Mouse (Mus musculus) mesoderm, embryonic 11.5 days (tissue): ENCODE measurements around the gene Fam83f.

Experiments used
- DNase-seq: peaks from one replicate; pipeline ENCODE4 v3.0.0-alpha.2; 2012; ENCODE audit warnings: low read depth, low spot score

Gene Fam83f

DNA sequence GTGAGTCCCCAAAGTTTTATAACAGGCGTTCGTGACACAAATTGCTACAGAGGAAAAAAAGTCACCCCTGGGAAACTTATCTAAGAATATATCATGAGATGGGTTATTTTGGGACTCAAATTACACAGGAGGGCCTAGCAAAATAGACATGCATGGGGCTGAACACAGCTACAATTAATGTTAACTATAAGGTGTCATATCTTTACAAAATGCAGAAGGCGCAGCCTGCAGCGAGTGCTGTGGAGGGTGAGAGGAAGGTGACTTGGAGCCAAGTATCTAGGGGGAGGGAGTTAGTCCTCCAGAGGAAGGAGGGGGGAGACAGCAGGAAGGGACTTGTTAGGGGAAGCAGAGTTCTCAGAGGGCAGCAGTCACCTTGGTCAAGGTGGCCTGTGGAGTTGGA is 7.2 kb upstream of the Fam83f start:
- no peak for DNase-seq

DNA sequence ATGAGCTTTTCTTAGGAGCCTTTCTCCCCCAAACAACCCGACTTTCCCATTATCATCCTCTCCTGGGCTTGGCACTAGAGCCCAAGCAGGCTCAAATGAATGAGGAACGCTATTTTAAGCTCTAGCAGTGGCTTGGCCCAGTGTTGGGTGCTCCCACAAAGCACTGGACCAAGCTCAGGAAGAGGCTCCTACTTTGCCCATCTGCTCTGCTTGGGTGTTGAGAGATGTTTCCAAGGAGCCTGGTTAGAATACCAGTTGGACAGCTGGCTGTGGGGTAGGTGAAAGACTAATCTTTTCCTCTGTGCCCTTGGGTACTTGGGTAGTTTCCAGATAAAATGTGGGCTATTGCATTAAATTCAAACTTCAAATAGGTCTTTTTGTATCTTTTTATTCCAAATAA is 1.2 kb downstream of the Fam83f start:
- DNase-seq: no peak

DNA sequence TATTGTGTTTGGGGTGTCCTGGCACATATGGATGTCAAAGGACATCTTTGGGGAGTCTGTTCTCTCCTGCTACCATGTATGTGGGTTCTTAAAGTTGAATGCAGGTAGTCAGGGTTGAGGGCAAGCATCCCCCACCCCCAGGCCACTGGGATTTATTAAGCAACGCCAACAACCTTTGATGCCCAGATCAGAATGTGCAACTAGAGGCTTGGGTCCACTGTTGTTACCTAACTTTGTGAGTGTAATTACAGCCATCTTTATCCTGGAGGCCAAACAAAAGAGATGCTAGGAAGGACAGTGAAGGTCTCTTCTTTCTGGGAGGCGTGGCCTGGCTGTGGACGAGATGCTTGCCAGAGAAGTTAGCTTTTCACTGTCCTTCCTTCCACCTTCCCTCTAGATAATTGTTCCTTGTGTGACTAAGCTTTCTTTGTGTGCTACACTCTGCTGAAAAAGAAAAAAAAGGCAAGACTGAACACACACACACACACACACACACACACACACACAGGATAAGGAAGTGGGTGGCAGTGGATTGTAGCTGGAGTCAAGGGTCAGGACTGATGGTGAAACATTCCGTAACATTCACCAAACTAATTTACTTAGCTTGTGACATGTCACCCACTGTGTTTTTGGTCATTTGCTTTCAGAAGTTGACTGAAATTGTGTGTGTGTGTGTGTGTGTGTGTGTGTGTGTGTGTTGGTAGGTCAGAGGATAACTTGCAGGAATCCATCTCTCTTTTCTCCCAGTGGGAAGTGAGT is 1.9 kb downstream of the Fam83f start:
- no peak for DNase-seq

DNA sequence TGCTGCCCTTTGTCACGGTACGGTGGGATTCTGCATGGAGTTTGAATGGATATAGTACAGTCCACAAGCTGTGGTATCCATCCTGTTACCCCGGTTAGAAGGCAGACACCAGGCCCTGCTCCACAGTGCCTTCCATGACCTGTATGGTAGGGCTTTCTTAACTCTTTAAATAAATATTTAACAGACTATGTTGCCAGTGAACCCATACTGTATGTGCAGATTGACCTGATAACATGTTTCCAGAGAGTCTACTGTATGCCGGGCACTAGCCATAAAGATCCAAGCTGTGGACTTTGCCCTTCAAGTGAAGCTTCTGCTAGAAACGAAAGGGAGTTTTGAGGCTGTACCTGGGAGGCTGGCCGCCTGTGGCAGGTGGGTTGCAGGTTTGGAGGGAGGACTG is 3.1 kb downstream of the Fam83f start:
- DNase-seq: no peak

DNA sequence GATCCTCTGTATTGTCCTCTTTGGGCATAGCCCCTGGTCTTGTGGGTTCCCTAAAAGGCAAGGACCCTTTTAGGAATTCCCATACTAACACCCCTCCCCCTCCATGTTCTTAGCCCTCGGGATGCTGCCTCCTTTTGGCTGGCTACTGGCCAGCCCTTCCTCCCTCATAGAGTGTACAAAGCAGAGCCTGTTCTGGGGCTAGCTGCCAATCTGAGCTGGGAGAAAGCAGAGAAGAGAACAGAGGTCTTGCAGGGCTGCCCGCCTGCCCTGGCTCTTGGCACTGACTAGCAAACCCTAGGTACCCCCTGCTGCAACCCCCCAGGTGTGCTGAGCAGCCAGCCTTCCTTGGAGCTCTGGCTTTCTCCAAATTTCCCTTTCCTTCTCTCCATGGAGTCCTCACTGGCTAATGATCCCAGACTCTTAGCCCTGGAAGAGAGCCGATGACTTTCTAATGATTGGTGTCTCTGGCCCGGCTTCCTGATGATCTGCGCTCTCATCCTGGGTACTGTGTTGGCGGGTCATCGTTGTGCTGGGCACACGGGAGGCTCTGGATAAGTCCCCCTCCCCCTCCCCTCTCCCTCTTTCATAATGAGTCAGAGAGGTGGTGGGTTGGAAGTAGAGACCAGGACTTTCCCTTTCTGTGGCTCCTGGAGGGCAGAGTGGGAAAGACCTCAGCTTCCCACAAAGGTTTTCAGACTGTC is 8.0 kb downstream of the Fam83f start:
- no peak for DNase-seq

DNA sequence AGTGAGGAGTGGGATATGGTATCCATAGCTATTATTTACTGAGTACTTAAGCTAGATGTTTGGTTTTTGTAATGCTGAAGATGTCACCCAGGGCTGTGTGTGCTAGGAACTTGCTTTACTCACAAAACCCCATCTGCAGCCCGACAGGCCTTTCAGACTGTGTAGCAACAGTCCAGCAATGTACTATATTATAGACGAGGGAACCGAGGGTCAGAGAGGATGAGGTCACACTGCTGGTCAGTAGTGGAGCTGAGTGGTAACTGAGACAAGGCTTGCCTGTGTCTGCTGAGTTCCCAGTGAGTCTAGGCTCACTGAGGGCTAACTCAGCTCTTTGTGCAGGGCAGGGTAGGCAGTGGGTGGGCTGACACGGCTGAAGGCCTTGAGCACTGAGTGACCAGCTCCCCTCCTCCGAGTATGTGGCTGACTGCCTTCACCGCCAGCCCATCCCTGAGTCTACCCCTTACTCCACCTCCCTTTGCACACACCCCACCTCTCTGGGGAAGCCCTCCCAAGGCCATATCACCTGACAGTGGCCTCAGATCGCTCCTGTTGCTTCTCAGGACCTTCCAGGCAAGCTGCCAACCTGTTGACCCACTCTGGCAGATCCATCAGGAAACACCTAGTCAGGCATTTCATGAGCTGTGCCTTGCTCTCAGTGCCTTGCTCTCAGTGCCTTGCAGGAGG is 8.8 kb downstream of the Fam83f start:
- no peak for DNase-seq

DNA sequence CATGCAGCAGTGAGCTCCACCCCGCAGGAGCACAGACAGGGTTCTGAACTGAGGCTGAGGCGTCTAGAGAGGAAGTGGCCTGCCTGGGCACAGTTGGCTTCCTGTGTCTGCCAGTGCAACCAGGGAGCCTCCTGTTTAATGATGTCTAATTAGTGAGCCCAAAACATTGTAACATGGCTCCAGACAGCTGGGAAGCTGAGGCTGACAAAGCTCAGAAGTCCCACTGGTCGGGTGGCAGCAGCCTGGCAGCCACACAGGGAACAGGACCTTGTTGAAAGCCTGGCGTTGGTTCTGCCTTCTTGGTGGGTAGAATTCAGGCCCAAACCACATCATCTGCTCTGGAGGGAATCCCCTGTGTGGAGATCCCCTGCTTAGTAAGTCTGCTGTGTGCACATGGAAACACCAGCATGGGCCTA is 9.8 kb downstream of the Fam83f start:
- no peak for DNase-seq

DNA sequence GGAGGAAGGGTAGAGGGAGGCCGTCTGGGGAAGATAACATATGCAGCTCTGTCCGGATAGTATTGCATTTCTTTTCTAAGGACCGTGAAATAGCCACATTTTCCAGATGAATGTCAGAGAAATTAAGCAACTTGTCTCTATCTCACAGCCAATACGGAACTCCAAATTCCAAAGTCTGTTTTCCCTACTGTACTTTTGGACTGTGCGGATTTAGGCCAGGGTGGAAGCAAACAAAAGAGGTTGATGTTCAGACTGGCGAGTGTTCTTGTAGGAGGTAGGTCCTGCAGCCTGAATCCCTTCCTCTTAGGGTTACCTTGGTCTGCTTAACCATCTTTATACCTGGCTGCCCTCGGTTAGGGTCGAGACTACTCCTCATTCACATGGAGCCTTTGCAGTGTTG is 10.7 kb downstream of the Fam83f start:
- DNase-seq: no peak

DNA sequence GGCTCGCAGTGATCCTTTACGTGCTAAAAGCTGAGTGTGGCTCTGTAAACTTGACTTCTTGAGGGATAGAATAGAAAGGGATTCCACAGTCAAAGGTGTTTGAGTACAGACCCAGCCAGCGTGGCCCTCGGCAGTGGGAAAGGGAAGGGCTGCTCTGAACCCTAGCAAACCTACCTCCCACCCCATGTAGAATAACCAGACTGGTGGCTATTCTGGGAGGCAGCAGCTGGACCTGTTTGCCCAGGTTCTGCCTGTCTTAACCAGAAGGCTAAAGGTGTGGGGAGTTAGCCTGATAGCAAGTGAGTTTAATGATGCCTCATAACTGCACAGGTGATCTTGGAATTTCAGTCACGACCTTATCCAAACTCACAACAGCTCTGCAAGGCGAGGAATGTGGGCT is 11.5 kb downstream of the Fam83f start:
- DNase-seq: no peak

DNA sequence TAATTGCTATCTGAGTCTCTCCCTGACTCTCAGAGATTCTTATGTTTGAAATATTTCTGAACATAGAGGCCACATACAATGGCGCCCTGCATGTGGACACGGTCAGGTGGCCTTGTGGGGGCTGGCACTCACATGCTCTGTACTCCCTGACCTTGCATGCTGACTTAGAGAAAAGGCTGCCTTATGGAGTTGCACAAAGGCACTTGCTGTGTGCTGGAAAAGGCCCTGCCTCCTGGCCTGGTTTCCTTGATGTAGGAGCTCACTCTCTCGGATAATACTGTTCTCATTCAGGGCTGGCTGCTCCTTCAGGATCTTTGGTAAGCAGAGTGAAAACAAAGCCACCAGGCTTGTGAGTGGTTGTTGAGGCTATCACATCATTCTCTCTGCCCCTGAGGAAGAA is 12.3 kb downstream of the Fam83f start:
- no peak for DNase-seq

DNA sequence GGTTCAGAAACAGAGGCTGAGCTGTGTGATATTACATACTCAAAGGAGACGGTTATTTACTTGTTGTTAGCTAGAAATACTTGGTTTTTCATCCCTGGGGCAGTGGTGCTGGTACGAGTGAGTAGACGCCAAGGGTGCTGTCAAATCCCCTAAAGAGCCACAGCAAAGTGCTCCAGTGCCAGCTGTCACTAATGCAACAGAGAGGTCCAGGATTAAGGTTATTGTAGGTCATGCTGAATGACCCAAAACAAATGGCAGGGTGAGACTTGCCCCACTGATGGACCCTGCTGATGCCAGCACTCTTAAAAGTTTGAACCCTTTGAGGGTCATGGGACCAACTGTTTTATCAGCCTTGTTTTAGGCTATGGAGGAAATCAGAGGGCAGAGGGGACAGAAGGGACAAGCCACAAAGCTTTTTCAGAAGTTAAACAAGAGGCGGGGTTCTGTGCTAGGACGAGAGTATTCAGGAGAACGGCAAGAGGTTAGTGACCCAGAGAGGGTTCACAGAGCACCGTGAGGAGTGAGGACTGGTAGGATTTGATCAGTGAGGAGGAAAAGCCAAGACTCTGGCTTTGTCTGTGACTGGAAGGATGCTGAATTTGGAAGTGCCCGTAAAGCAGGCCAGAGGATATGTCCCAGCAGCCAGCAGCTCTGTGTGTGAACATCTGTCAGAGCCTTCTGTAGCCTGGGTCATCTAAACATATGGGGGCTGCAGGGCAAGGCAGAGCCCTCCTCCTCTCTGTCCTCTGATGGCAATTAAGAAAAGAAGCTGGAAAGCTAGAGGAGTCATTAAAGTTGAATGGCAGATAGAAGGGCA is 13.3 kb downstream of the Fam83f start:
- no peak for DNase-seq

DNA sequence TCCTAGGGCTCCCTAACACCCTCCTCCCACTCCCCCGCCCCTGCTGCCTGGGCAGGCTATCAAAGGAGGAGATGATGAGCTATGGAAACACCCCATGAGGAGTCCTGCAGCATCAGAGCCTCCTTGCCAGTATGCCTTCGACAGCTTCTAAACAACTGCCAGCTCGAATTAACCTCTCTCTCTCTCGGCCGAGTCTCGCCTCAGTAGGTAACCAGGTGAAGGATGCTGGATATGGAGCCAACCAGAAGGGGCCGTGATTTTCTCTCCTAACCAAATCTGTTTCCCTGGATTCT is 13.9 kb downstream of the Fam83f start:
- no peak for DNase-seq

DNA sequence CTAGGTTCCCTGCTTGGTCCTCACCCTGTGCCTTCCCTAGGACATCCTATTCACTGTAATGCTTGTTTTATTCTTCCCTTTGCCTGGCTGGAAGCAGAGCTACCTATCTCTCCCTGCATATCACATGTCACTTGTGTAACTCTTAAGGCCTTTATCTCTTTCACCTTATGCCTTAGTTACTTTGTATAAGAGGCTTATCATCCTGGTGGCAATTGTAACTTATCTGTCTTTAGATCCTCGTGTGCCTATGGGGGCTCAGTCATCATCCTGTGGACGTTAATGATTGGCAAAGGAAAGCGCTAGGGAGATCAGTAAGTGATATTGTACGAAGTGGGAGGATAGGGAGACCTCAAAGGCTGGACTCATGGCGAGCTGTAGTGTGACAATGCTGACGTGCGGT is 16.9 kb downstream of the Fam83f start:
- no peak for DNase-seq

DNA sequence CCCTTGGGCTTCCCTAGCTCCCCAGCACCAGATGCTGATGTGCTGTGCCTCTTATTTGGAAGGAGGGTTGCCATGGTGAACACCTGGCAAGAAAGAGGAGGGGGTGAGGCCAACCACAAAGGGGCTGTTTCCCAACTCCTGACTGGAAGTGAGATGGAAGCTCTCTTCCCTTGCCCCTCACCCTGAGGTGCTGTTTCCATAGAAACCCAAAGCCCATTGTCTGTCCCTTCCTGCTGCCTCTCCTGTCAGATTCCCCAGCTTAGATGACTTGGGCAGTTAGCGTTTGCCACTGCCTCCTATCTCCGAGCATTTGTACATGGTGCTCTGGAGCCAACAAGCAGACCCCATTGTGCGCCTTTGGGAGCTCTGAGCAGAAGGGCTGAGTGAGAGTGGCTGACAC is 21.8 kb downstream of the Fam83f start:
- DNase-seq: no peak

DNA sequence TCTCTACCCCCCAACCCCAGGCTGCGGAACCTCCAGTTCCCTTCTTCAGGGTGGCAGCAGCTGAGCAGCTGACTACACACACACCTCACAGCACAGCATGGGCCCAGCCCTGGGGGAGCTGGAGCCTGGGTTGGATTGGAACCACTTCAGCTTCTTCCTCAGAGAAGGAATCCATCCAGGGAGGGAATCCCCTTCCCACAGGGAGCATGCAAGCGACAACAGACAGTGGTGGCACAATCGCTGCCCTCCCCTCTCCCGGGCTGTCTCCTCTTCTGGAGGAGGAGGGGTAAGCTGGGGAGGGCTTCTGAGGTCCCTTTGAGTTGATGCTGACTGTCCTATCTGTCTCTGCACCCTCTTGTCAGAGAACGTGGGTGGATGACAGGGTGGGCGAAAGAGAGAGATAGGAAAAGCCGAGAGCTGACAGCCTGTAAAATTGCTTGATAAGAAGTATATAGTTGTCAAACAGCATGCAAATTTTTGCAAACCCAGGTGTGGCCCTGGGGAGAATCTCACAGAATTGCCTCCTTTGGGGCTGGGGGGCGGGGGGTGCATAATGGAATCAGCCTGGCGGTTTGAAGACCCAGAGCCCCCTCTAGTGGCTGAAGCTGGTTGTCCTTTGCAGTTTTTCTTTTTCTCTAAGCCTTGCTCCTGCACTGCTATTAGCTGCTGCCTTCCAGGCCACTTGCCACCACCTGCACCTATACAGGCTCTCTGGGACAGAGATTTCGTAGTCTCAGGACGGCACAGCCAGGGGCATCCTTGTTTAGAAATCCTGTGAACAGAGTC is 22.7 kb downstream of the Fam83f start:
- DNase-seq: peak; percentile 66

DNA sequence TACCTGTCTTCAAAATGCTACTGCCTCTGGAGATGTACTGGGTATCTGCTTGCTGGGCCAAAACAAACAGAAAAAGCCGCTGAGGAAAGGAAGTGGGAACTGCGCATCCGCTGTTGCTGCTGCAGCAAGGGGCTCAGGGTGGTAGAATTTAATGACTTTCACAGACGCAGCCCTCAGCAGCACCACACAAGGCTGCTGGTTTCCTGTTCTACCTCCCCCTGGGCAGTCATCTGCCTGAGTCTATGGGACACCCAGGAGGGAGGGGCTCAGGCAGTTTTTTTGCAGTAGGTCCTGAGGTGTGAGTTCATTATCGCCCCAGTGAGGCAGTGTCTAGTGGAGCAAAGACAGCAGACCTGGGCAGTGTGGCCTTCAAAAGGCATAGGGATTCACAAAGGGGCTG is 25.9 kb downstream of the Fam83f start:
- peak; percentile 33 for DNase-seq

DNA sequence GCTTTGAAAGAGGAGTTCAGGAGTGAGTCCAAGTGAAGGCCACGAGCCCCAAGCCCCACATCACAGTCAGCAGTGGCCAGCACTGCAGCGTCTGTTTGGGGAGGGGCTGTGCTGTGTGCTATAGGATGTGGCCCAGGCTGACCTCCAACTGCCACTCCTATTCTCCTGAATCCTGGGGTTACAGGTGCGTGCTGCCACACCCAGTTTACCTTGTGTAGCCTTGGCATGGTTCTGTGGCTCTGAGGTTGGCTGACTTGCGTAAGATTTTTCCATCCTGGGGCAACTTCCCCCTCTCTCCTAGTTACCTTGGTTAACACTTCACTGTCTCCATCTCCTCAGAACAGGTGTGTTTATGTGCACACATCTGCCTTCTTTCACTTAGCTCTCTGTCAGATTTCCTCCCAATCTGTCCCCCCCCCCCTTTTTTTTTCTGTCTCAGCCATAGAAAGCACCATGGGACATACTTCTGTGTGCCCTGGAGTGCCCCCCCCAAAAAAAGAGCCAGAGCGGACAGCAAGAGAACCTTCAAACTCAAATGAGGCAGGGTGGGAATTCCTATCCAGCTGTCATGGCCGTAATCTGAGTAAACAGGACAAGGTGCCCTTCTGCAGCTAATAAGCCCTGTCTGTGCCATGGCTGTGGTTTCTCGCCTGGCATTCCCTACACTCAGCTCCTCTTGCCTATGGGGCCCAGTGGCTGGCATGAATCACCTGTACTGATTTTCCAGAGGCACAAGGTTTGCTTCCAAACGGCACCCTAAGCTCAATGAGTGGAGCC is 30.0 kb downstream of the Fam83f start:
- DNase-seq: no peak

DNA sequence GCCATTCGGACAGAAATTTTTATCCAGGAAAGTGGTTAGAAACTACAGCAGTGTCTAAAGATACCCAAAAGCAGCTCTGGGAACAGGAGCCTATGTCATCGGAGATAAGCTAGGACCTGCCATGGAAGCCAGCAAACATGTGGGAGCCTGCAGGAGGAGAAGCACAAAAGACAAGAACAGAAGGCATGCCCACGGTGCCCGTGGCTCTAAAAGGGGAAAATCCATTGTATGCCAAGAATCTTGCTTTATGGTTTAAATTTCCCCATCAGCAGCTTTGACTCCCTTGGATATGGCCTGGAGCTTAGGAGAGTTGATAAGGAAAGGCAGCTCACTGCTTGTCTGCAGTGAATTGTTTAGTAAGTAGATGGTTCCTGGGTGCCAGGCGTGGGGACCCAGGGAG is 31.3 kb downstream of the Fam83f start:
- no peak for DNase-seq

DNA sequence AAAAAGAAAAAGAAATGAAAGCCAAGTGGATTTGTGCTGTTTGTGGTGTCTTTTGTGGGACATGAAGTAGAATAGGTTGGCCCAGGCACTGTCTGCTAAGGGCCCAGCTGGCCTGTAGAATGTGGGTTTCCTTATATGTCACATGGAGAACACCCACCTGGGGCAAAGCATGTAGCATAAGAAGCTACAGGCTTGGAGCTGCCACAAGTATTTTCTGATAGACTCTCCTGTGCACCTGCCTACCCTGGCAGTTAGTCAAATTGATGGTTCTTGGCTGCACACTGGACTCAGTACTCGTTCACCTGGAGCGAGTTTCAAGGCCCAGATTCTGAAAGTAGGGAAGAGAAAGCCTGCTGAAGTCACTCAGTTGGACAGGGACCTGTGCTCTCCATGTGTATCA is 31.8 kb downstream of the Fam83f start:
- DNase-seq: no peak

DNA sequence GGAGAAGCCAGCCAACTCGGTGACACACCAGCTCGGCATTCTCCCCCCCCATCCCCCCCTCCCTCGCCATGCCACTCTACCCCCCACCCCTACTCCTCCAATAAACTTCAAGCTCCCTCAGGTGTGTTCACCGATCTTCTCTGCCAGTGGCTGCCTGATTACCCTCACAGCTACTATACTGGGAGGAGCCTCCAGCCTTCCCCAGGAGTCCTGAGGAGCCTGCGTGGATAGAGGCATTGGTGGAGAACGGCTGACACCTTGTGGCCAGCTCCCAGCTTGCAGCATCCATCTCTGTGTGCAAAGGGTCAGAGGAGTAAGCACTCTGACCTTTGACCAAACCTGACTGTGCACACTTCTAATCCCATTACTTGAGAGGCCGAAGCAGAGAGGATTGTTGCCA is 32.6 kb downstream of the Fam83f start:
- peak; percentile 86 for DNase-seq
